Mouse (Mus musculus) intestine, embryonic 16.5 days (tissue): ENCODE measurements at regions not wholly inside any gene's neighbourhood (a gene's known extent, or its start where the extent isn't known, plus 50 kb on each side); places are given as distances from the start of the nearest gene placed in this dataset.

Experiments used
- ATAC-seq: fragments of 200-750 bp; cut with Nextera tagmentation; 2 replicates; pipeline ENCODE4 v1.8.0; 2017; ENCODE audit warnings: moderate TSS enrichment, moderate library complexity
- H3K27ac ChIP-seq: fragments of 300-500 bp; sonication (generic); 2 replicates; pipeline ENCODE4 v1.5.1; 2014; ENCODE audit warnings: mild to moderate bottlenecking, low read length
- H3K27me3 ChIP-seq: fragments of 300-500 bp; sonication (generic); replicated peaks from 2 replicates; pipeline ENCODE4 v1.6.1; 2014; ENCODE audit warnings: low read length, control low read depth, mixed read lengths; ENCODE audit not compliant: control insufficient read depth, insufficient read depth
- H3K36me3 ChIP-seq: fragments of 300-500 bp; sonication (generic); 2 replicates; pipeline ENCODE4 v1.6.1; 2014; ENCODE audit warnings: low read length, control low read depth; ENCODE audit not compliant: control insufficient read depth, insufficient read depth
- H3K4me1 ChIP-seq: fragments of 300-500 bp; sonication (generic); 2 replicates; pipeline ENCODE4 v1.6.1; 2014; ENCODE audit warnings: low read length, control low read depth, mixed read lengths; ENCODE audit not compliant: control insufficient read depth, insufficient read depth
- H3K4me2 ChIP-seq: fragments of 300-500 bp; sonication (generic); 2 replicates; pipeline ENCODE4 v1.6.1; 2014; ENCODE audit warnings: low read depth, low read length, control low read depth
- H3K4me3 ChIP-seq: fragments of 300-500 bp; sonication (generic); 2 replicates; pipeline ENCODE4 v1.5.1; 2014; ENCODE audit warnings: mild to moderate bottlenecking, low read length
- H3K9ac ChIP-seq: fragments of 300-500 bp; sonication (generic); 2 replicates; pipeline ENCODE4 v1.6.1; 2014; ENCODE audit warnings: low read depth, low read length
- H3K9me3 ChIP-seq: fragments of 300-500 bp; sonication (generic); 2 replicates; pipeline ENCODE4 v1.6.1; 2016; ENCODE audit warnings: low read length, control low read depth; ENCODE audit not compliant: control insufficient read depth
- WGBS: fragments of 180-500 bp; shearing (Covaris S2); extraction: QIAGEN DNeasy Blood & Tissue Kit; methylation state at CpG from one replicate; pipeline ENCODE4 v1.1.7; 2014; 5-methylcytosine and 5-hydroxymethylcytosine counted together

DNA sequence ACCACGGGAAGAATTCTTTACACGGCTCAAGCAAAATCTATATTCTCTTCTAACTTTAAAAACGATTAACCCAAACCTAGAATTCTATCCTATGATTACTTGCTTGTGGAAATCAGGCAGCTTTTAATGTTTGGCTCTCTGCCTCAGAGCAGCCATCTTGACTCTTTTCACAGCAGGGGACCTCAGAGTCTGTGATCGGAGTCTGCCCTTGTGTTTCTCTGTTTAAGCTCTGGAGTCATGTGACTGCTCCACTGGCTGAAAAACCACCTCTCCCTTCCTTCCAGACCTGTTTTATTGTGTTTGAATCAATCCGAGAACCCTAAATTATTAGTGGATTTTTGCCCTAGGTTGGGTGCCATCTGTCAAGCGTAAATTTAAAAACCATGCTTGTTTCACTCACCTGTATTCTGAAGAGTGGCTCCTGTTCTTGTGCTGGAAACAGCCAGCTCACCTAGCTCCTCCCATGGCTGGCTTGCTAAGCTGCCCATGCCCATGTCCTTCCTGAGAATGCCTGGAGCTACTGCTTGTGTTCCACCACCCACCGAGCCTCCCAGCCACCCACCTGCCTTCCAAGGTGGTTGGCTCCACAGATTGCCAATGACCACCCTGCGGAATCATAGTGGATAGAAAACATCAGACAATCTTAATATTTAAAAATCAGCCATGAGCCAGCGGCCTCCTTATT, 62.6 kb downstream of the Perp start:
- 89% methylated on average over 9 of the region's 9 CpGs for WGBS
- Histone ChIP-seq H3K36me3 (no peaks in the 10 kb centered on the region), H3K4me2 (no peak overlapping the region), H3K4me1 (no peaks in the 10 kb centered on the region), H3K27me3 (no peaks in the 10 kb centered on the region), H3K27ac (no peak overlapping the region), H3K9ac (no peak overlapping the region), H3K4me3 (no peak overlapping the region), H3K9me3 (no peaks in the 10 kb centered on the region)
- no peak for ATAC-seq

DNA sequence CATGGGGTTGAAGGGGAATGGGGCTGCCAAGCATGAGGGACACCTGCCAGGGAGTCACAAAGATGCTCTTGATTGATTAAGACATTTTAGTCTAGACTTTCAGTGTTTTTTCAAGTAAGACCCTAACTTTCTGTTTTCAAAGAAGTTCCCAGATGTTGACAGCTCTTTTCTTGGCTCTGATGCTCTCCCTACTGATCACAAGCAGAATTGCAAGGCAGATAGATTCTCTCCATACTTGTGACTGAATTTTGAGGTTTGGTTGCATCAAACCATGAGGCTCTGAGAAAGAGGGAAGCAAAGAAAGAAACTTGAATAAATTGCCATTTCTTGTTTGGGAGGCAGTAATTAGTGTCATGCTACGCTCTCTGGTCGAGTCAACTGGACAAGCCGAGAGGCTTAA, 64.5 kb downstream of the Perp start:
- no peak for ATAC-seq
- H3K36me3 ChIP-seq: no peaks in the 10 kb centered on the region
- H3K27me3 ChIP-seq: no peaks in the 10 kb centered on the region
- no peak overlapping the region for H3K4me2 ChIP-seq
- no peak overlapping the region for H3K27ac ChIP-seq
- H3K4me3 ChIP-seq: no peak overlapping the region
- no peaks in the 10 kb centered on the region for H3K9me3 ChIP-seq
- no peak overlapping the region for H3K9ac ChIP-seq
- 91% methylated on average over 3 of the region's 3 CpGs for WGBS
- H3K4me1 ChIP-seq: no peaks in the 10 kb centered on the region

- Histone ChIP-seq H3K4me2 (no peak overlapping the region), H3K27me3 (no peaks in the 10 kb centered on the region), H3K4me1 (no peaks in the 10 kb centered on the region), H3K9ac (no peak overlapping the region), H3K36me3 (no peaks in the 10 kb centered on the region), H3K4me3 (no peak overlapping the region), H3K9me3 (no peaks in the 10 kb centered on the region), H3K27ac (no peak overlapping the region)
- ATAC-seq: no peak
- WGBS: 10% methylated on average over 2 of the region's 2 CpGs
Observed at GRCm38 (mm10) chr10:18910898-18911297, 66.1 kb downstream of the Perp start.

- no peaks in the 10 kb centered on the region for H3K4me1 ChIP-seq
- no peaks in the 10 kb centered on the region for H3K27me3 ChIP-seq
- H3K36me3 ChIP-seq: no peaks in the 10 kb centered on the region
- no peak for ATAC-seq
- no peak overlapping the region for H3K9ac ChIP-seq
- H3K27ac ChIP-seq: no peak overlapping the region
- no peak overlapping the region for H3K4me3 ChIP-seq
- no peaks in the 10 kb centered on the region for H3K9me3 ChIP-seq
- WGBS: 58% methylated on average over 6 of the region's 6 CpGs
- no peak overlapping the region for H3K4me2 ChIP-seq
Observed at GRCm38 (mm10) chr10:18917120-18917616, 72.3 kb downstream of the Perp start.

GRCm38 (mm10) chr10:18923088-18923821, 78.4 kb downstream of the Perp start:
- Histone ChIP-seq H3K36me3 (no peaks in the 10 kb centered on the region), H3K9ac (no peak overlapping the region), H3K4me3 (no peak overlapping the region), H3K27me3 (no peaks in the 10 kb centered on the region), H3K4me1 (no peaks in the 10 kb centered on the region), H3K9me3 (no peaks in the 10 kb centered on the region), H3K4me2 (no peak overlapping the region), H3K27ac (no peak overlapping the region)
- WGBS: 68% methylated on average over 3 of the region's 3 CpGs
- ATAC-seq: no peak

- H3K4me2 ChIP-seq: no peak overlapping the region
- ATAC-seq: no peak
- no peak overlapping the region for H3K27ac ChIP-seq
- no peaks in the 10 kb centered on the region for H3K27me3 ChIP-seq
- H3K36me3 ChIP-seq: no peaks in the 10 kb centered on the region
- 74% methylated on average over 2 of the region's 2 CpGs for WGBS
- no peak overlapping the region for H3K9ac ChIP-seq
- H3K4me1 ChIP-seq: no peaks in the 10 kb centered on the region
- H3K9me3 ChIP-seq: no peaks in the 10 kb centered on the region
- H3K4me3 ChIP-seq: no peak overlapping the region
Observed at GRCm38 (mm10) chr10:18927811-18928210, 83.0 kb downstream of the Perp start.

GRCm38 (mm10) chr10:18931344-18931743, 84.1 kb downstream of the Tnfaip3 start:
- Histone ChIP-seq H3K4me3 (no peak overlapping the region), H3K4me2 (no peak overlapping the region), H3K27ac (no peak overlapping the region), H3K9me3 (no peaks in the 10 kb centered on the region), H3K4me1 (no peaks in the 10 kb centered on the region), H3K9ac (no peak overlapping the region), H3K36me3 (no peaks in the 10 kb centered on the region), H3K27me3 (no peaks in the 10 kb centered on the region)
- WGBS: 38% methylated on average over 2 of the region's 2 CpGs
- no peak for ATAC-seq

DNA sequence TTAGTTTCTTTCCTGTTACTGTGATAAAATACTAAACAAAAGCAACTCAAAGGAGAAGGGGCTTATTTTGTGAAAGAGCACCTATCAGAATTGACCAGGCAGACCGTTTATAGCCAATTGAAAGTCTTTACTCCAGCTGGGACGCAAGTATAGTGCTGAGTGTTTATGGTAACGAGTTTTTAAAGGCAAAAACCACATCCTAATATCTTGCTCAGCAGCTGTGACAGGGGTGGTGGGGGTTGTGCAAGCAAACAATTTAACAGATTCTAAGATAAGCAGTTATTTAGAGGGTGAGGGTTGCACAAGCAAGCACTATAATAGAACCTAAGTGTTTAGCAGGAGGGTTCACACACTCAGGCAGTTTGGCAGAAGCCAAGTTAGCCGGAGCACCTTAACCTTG, 74.0 kb downstream of the Tnfaip3 start:
- no peaks in the 10 kb centered on the region for H3K9me3 ChIP-seq
- H3K27me3 ChIP-seq: no peaks in the 10 kb centered on the region
- no peak for ATAC-seq
- no peaks in the 10 kb centered on the region for H3K4me1 ChIP-seq
- H3K27ac ChIP-seq: no peak overlapping the region
- WGBS: 65% methylated on average over 4 of the region's 4 CpGs
- H3K9ac ChIP-seq: no peak overlapping the region
- H3K4me3 ChIP-seq: no peak overlapping the region
- no peak overlapping the region for H3K4me2 ChIP-seq
- no peaks in the 10 kb centered on the region for H3K36me3 ChIP-seq

GRCm38 (mm10) chr10:18941908-18942307, 73.5 kb downstream of the Tnfaip3 start:
- Histone ChIP-seq H3K27ac (no peak overlapping the region), H3K9ac (no peak overlapping the region), H3K4me3 (no peak overlapping the region), H3K4me1 (no peaks in the 10 kb centered on the region), H3K27me3 (no peaks in the 10 kb centered on the region), H3K36me3 (no peaks in the 10 kb centered on the region), H3K4me2 (no peak overlapping the region), H3K9me3 (no peaks in the 10 kb centered on the region)
- ATAC-seq: peak; percentile 62; the same call in 1 of the 2 replicates
- WGBS: 52% methylated on average over 7 of the region's 7 CpGs
